Mouse (Mus musculus): ENCODE results near the gene Gstm1. TPM values are rescaled to one million over a fixed set of nuclear protein-coding genes. Genes with fewer than 3 reads are reported as not detected.
A peak's percentile ranks its signal among the peaks of the same experiment; 100 is the strongest.

Gstm1 gene
- polyA plus RNA-seq (2015; fragmentation: Nextera tagmentation; extraction: Ambion mirVana), result 44.3 and 50.5 TPM in 2 replicates

GRCm38 (mm10) chr3:108017473-108018189, at the start of gene Gstm1:
Gene Gstm1, minus strand, starts transcription at chr3:108017973.
- Histone ChIP-seq H3K27me3 (replicated peaks) (peaks cover 13% of the 10 kb centered on the region), H3K27ac (replicated peaks) (peak within 1 kb of the TSS; percentile 86), H3K9ac (peak within 1 kb of the TSS; percentile 78), H3K9me3 (no peaks in the 10 kb centered on the region), H3K4me3 (peak within 1 kb of the TSS; percentile 52), H3K4me2 (peak within 1 kb of the TSS; percentile 83), H3K36me3 (no peaks in the 10 kb centered on the region), H3K4me1 (peaks cover 39% of the 10 kb centered on the region)
- ATAC-seq (ENCODE audit: extremely low read depth, insufficient number of reproducible peaks, low FRiP score, low TSS enrichment), result peak; percentile 95
- under 1% methylated on average over 31 of the region's 31 CpGs for WGBS

DNA sequence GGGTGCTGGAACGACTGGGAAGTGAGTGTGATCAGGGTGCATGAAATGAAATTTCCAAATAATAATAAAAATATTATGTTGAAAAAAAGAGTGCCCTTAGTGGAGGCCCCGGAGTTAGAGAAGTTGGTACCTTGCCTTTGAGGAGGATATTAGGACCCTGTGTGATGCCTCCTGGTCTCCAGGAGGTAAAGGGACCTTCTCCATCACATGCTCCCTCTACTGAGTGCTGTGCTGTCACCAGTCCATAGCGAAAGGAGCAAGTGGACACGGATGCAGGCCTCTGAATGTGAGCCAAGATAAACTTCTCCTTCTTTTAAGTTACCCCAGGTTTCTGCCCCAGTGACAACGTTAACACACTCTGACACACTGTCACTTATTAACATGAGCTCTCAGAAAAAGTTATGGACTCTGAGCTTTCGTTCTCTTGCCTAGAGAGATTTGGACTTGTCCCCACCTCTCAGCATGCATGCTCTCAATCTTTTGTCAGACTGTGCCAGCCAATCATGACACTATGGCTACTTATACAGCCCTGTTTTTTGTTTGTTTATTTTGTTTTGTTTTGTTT, 49.7 kb upstream of the Gstm1 start:
- 66% methylated on average over 6 of the region's 6 CpGs for WGBS
- Histone ChIP-seq H3K4me2 (no peak overlapping the region), H3K27me3 (replicated peaks) (no peaks in the 10 kb centered on the region), H3K36me3 (peaks cover 9% of the 10 kb centered on the region), H3K4me1 (peaks cover 19% of the 10 kb centered on the region), H3K9me3 (no peaks in the 10 kb centered on the region), H3K9ac (no peak overlapping the region), H3K27ac (replicated peaks) (no peak overlapping the region), H3K4me3 (no peak overlapping the region)
- no peak for ATAC-seq (ENCODE audit: extremely low read depth, insufficient number of reproducible peaks, low FRiP score, low TSS enrichment)

GRCm38 (mm10) chr3:108065551-108065950, 47.8 kb upstream of the Gstm1 start:
- 75% methylated on average over 9 of the region's 9 CpGs for WGBS
- Histone ChIP-seq H3K27me3 (replicated peaks) (no peaks in the 10 kb centered on the region), H3K4me2 (no peak overlapping the region), H3K4me1 (peaks cover 19% of the 10 kb centered on the region), H3K9ac (no peak overlapping the region), H3K4me3 (no peak overlapping the region), H3K9me3 (no peaks in the 10 kb centered on the region), H3K36me3 (no peaks in the 10 kb centered on the region), H3K27ac (replicated peaks) (no peak overlapping the region)
- ATAC-seq (ENCODE audit: extremely low read depth, insufficient number of reproducible peaks, low FRiP score, low TSS enrichment), result no peak

DNA sequence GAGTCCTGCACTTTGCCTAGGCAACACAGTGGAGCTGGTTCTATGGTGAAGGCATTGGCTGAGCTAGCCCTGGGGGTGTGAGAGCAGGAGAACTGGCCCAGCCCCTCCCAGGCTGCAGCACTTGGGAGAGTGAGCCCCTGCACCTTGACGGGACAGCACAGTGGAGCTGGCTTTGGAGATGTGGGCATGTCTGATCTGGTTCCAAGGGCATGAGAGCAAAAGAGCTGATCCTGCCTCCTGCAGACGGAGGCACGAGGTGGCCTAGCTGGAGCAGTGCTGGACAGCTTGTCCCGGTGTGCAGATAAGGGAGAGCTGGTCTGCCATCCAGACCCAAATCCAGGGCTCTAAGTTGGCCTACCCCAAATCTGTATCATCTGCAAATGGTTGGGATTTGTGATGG, 46.9 kb upstream of the Gstm1 start:
- Histone ChIP-seq H3K36me3 (no peaks in the 10 kb centered on the region), H3K9ac (no peak overlapping the region), H3K4me3 (no peak overlapping the region), H3K27ac (replicated peaks) (no peak overlapping the region), H3K9me3 (no peaks in the 10 kb centered on the region), H3K27me3 (replicated peaks) (no peaks in the 10 kb centered on the region), H3K4me1 (peaks cover 14% of the 10 kb centered on the region), H3K4me2 (no peak overlapping the region)
- WGBS, result 47% methylated on average over 4 of the region's 4 CpGs
- no peak for ATAC-seq (ENCODE audit: extremely low read depth, insufficient number of reproducible peaks, low FRiP score, low TSS enrichment)

DNA sequence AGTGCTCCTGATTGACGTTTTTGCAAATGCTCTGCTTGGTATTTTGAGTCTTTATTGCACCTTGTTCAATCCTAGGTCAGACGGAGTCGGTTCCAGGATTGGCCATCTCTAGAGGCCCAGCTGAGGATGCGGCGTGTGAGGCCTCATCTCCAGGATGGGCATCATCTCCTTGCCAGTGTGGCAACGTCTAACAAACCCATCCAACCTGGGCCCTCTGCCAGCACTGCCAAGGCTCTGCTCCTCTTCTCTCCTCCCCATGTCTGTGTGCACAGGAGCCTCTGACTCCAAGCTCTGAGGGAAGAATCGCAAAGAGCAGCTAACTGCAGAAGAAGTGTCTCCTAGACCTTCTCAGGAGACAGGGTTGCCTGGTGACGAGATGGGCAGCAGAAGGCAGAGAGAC, 44.9 kb upstream of the Gstm1 start:
- H3K36me3 ChIP-seq, result no peaks in the 10 kb centered on the region
- no peaks in the 10 kb centered on the region for H3K4me1 ChIP-seq
- ATAC-seq (ENCODE audit: extremely low read depth, insufficient number of reproducible peaks, low FRiP score, low TSS enrichment), result no peak
- H3K27me3 ChIP-seq (replicated peaks), result no peaks in the 10 kb centered on the region
- 79% methylated on average over 8 of the region's 8 CpGs for WGBS
- no peak overlapping the region for H3K27ac ChIP-seq (replicated peaks)
- no peak overlapping the region for H3K9ac ChIP-seq
- H3K4me3 ChIP-seq, result no peak overlapping the region
- H3K4me2 ChIP-seq, result no peak overlapping the region
- no peaks in the 10 kb centered on the region for H3K9me3 ChIP-seq

DNA sequence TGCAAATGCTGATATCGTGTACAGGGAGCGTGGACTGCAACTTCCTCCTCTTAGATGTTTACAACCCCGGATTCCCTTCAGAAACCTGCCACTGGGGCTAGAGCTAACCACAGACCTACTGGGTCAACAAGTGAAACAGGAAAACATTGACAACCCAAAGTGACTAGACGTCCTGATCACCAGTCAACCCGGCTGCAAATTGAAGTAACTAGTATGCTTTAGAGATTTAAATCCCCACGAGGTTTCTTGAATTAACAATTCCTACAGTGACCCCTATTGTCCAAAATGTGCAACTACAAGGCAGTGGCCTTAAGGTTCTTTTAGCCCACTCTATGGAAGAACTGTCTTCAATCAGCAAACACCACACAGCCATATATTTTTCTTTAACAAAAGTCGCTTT, 43.6 kb upstream of the Gstm1 start:
- peak overlapping the region; percentile 19; the same call in 1 of the 2 replicates for H3K4me3 ChIP-seq
- ATAC-seq (ENCODE audit: extremely low read depth, insufficient number of reproducible peaks, low FRiP score, low TSS enrichment), result no peak
- no peaks in the 10 kb centered on the region for H3K4me1 ChIP-seq
- no peak overlapping the region for H3K27ac ChIP-seq (replicated peaks)
- no peak overlapping the region for H3K9ac ChIP-seq
- H3K9me3 ChIP-seq, result no peaks in the 10 kb centered on the region
- 18% methylated on average over 7 of the region's 7 CpGs for WGBS
- no peaks in the 10 kb centered on the region for H3K36me3 ChIP-seq
- H3K4me2 ChIP-seq, result peak overlapping the region; percentile 60
- H3K27me3 ChIP-seq (replicated peaks), result no peaks in the 10 kb centered on the region

GRCm38 (mm10) chr3:108050493-108050892, 32.7 kb upstream of the Gstm1 start:
- Histone ChIP-seq H3K4me2 (no peak overlapping the region), H3K9ac (no peak overlapping the region), H3K4me3 (no peak overlapping the region), H3K4me1 (no peaks in the 10 kb centered on the region), H3K27me3 (replicated peaks) (0 out of 2 replicates have a peak, but pooled peaks cover 3% of the 10 kb centered on the region), H3K27ac (replicated peaks) (no peak overlapping the region), H3K9me3 (no peaks in the 10 kb centered on the region), H3K36me3 (no peaks in the 10 kb centered on the region)
- ATAC-seq (ENCODE audit: extremely low read depth, insufficient number of reproducible peaks, low FRiP score, low TSS enrichment), result no peak
- WGBS, result 87% methylated on average over 5 of the region's 5 CpGs

GRCm38 (mm10) chr3:108048306-108048705, 30.5 kb upstream of the Gstm1 start:
- no peaks in the 10 kb centered on the region for H3K27me3 ChIP-seq (replicated peaks)
- no peak overlapping the region for H3K4me2 ChIP-seq
- WGBS, result 52% methylated on average over 3 of the region's 3 CpGs
- H3K27ac ChIP-seq (replicated peaks), result no peak overlapping the region
- H3K4me1 ChIP-seq, result peaks cover 10% of the 10 kb centered on the region
- ATAC-seq (ENCODE audit: extremely low read depth, insufficient number of reproducible peaks, low FRiP score, low TSS enrichment), result no peak
- H3K9me3 ChIP-seq, result no peaks in the 10 kb centered on the region
- H3K36me3 ChIP-seq, result no peaks in the 10 kb centered on the region
- no peak overlapping the region for H3K4me3 ChIP-seq
- H3K9ac ChIP-seq, result no peak overlapping the region

- Histone ChIP-seq H3K27me3 (replicated peaks) (no peaks in the 10 kb centered on the region), H3K4me2 (no peak overlapping the region), H3K36me3 (no peaks in the 10 kb centered on the region), H3K4me1 (peaks cover 10% of the 10 kb centered on the region), H3K27ac (replicated peaks) (no peak overlapping the region), H3K9me3 (no peaks in the 10 kb centered on the region), H3K4me3 (no peak overlapping the region), H3K9ac (no peak overlapping the region)
- WGBS, result 80% methylated on average over 2 of the region's 2 CpGs
- ATAC-seq (ENCODE audit: extremely low read depth, insufficient number of reproducible peaks, low FRiP score, low TSS enrichment), result no peak
Measured at GRCm38 (mm10) chr3:108046944-108047655, 29.3 kb upstream of the Gstm1 start.

GRCm38 (mm10) chr3:108044394-108045140, 26.8 kb upstream of the Gstm1 start, which contains the start of gene Gstm4:
Gene Gstm4, minus strand, starts transcription at chr3:108044894.
- Histone ChIP-seq H3K27me3 (replicated peaks) (no peaks in the 10 kb centered on the region), H3K36me3 (no peaks in the 10 kb centered on the region), H3K9me3 (no peaks in the 10 kb centered on the region), H3K9ac (peak within 1 kb of the TSS; percentile 79), H3K4me2 (peak within 1 kb of the TSS; percentile 72), H3K4me3 (peak within 1 kb of the TSS; percentile 65), H3K4me1 (peaks cover 10% of the 10 kb centered on the region), H3K27ac (replicated peaks) (peak within 1 kb of the TSS; percentile 74)
- WGBS, result 4% methylated on average over 29 of the region's 29 CpGs
- ATAC-seq (ENCODE audit: extremely low read depth, insufficient number of reproducible peaks, low FRiP score, low TSS enrichment), result peak; percentile 85

DNA sequence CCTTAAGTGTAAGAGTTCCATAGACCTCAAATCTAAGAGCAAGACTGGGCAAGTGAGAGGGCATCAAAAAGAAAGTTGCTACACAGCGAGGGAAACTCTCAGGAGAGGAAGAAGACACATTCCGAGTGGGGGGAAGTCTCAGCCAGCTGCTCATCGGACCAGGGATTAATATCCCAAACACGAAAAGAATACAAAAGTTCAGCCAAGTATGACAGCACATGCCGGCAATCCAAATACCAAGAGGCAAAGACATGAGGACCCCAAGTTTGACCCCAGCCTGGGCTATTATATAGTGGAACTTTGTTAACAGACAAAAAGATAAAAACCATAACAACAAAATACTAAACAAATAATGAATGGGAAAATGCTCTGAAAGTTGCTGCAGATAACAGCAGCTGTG, 15.4 kb upstream of the Gstm1 start:
- no peaks in the 10 kb centered on the region for H3K4me1 ChIP-seq

More for the DNA sequence above, 15.4 kb upstream of the Gstm1 start:
- Histone ChIP-seq H3K4me3 (no peak overlapping the region), H3K27ac (replicated peaks) (no peak overlapping the region), H3K36me3 (no peaks in the 10 kb centered on the region), H3K4me2 (no peak overlapping the region), H3K9ac (no peak overlapping the region), H3K27me3 (replicated peaks) (peaks cover 8% of the 10 kb centered on the region), H3K9me3 (no peaks in the 10 kb centered on the region)
- ATAC-seq (ENCODE audit: extremely low read depth, insufficient number of reproducible peaks, low FRiP score, low TSS enrichment), result no peak
- WGBS, result 62% methylated on average over 5 of the region's 5 CpGs

Data from heart, embryonic 13.5 days (tissue).